9 mouse cellular contexts compared by ENCODE assay signal in genomic region chr1:63614594-63614993, GRCm38 (mm10). TPM values are rescaled to one million over a fixed set of nuclear protein-coding genes. Genes with fewer than 3 reads are reported as not detected.
DNase-seq lines count a peak whose midpoint lies in the region; ATAC-seq and TF ChIP-seq lines count a peak whose summit lies in the region.
"Had no signal": no experiment of that assay in that cellular context is flagged by ENCODE, and none has a peak within 500 bp of the region (broad histone marks: within the 10 kb centered on the region; RNA-seq: fewer than 3 reads in every experiment).

No protein-coding gene starts in this region.

- H3K27me3 ChIP-seq in lung, postnatal 0 days (replicated peaks; ENCODE audit: insufficient read depth, low read length) = no peaks in the 10 kb centered on the region
- no peaks in the 10 kb centered on the region for H3K27me3 ChIP-seq in midbrain, embryonic 11.5 days (ENCODE audit: control insufficient read depth, insufficient read depth, low read length)
- H3K27me3 ChIP-seq: liver, embryonic 15.5 days had no signal

- no peak for TF ChIP-seq CTCF in lung, postnatal 0 days (IDR thresholded peaks at IDR 0.05)

- TF ChIP-seq EP300 in lung, postnatal 0 days (IDR thresholded peaks at IDR 0.05) = no peak

- peak; percentile 33 for DNase-seq in lung, postnatal 0 days (ENCODE audit: low spot score)
- DNase-seq in lung, adult 18-20 months = no peak
- peak; percentile 10 for DNase-seq in adrenal gland, adult 8-10 months
- peak; percentile 76 for DNase-seq in forelimb bud, embryonic 11.5 days (ENCODE audit: low read depth, low spot score)
- DNase-seq in midbrain, embryonic 11.5 days (ENCODE audit: low spot score, missing footprints) = peak; percentile 94
- DNase-seq in yolk sac, embryonic 10.5 days (ENCODE audit: low spot score) = peak; percentile 36
- no peak for DNase-seq in layer of hippocampus, adult 9-10 months (ENCODE audit: low spot score)

- H3K36me3 ChIP-seq in lung, postnatal 0 days (ENCODE audit: insufficient read depth, low read length) = no peaks in the 10 kb centered on the region
- no peaks in the 10 kb centered on the region for H3K36me3 ChIP-seq in midbrain, embryonic 11.5 days (ENCODE audit: control insufficient read depth, insufficient read depth, low read length)
- H3K36me3 ChIP-seq: liver, embryonic 15.5 days had no signal

- H3K9me3 ChIP-seq in lung, postnatal 0 days (ENCODE audit: low read length) = no peaks in the 10 kb centered on the region
- no peaks in the 10 kb centered on the region for H3K9me3 ChIP-seq in midbrain, embryonic 11.5 days (ENCODE audit: control insufficient read depth, low read length)
- H3K9me3 ChIP-seq: liver, embryonic 15.5 days had no signal

- no peak overlapping the region for H3K4me2 ChIP-seq in lung, postnatal 0 days (replicated peaks; ENCODE audit: low read depth, low read length)
- peak overlapping the region; percentile 24 for H3K4me2 ChIP-seq in midbrain, embryonic 11.5 days
- H3K4me2 ChIP-seq: liver, embryonic 15.5 days had no signal

- no peaks in the 10 kb centered on the region for H3K4me1 ChIP-seq in lung, postnatal 0 days (ENCODE audit: insufficient read depth, low read depth, low read length)
- H3K4me1 ChIP-seq in midbrain, embryonic 11.5 days (ENCODE audit: control insufficient read depth, insufficient read depth, low read length) = peaks cover 3% of the 10 kb centered on the region; the same call in 1 of the 2 replicates
- H3K4me1 ChIP-seq: liver, embryonic 15.5 days had no signal

- H3K27ac ChIP-seq in lung, postnatal 0 days (ENCODE audit: low read length) = no peak overlapping the region
- no peak overlapping the region for H3K27ac ChIP-seq in midbrain, embryonic 11.5 days (ENCODE audit: low read depth, low read length)
- H3K27ac ChIP-seq: liver, embryonic 15.5 days had no signal

- no peak for ATAC-seq in lung, postnatal 0 days
- no peak for ATAC-seq in midbrain, embryonic 11.5 days (ENCODE audit: low FRiP score)

- H3K9ac ChIP-seq in lung, postnatal 0 days (replicated peaks; ENCODE audit: low read depth) = no peak overlapping the region
- H3K9ac ChIP-seq in midbrain, embryonic 11.5 days (ENCODE audit: low read length) = no peak overlapping the region
- H3K9ac ChIP-seq: liver, embryonic 15.5 days had no signal

- no peak overlapping the region for H3K4me3 ChIP-seq in lung, postnatal 0 days (ENCODE audit: low read depth, low read length)
- H3K4me3 ChIP-seq in midbrain, embryonic 11.5 days (ENCODE audit: low read depth, low read length) = no peak overlapping the region
- H3K4me3 ChIP-seq: liver, embryonic 15.5 days had no signal

- WGBS in lung, postnatal 0 days = 3% methylated on average over 11 of the region's 11 CpGs
- WGBS in midbrain, embryonic 11.5 days = 1% methylated on average over 11 of the region's 11 CpGs

RNA-seq across cellular contexts. Expression of gene Gm39653, which starts 1.2 kb away (rescaled TPM):
- polyA plus RNA-seq in lung, postnatal 0 days (2015; fragmentation: Nextera tagmentation; extraction: Ambion mirVana) = not detected in 2 replicates
- not detected for total RNA-seq in adrenal gland, adult 8-10 months (2022)
- not detected in 2 replicates for polyA plus RNA-seq in midbrain, embryonic 11.5 days (2014; fragmentation: Nextera tagmentation; extraction: Ambion mirVana)
- total RNA-seq: common myeloid progenitor, adult 5-6 weeks had no signal
- polyA plus RNA-seq: liver, embryonic 15.5 days had no signal

Comparison
In these comparisons a context has a peak if more than half of its experiments do, and no peak if none do; other contexts are left out.
1. DNase-seq: peak in lung, postnatal 0 days (single experiment), adrenal gland, adult 8-10 months (single experiment), forelimb bud, embryonic 11.5 days (single experiment), midbrain, embryonic 11.5 days (single experiment) and yolk sac, embryonic 10.5 days (single experiment); none in lung, adult 18-20 months (0 of 2) and layer of hippocampus, adult 9-10 months (single experiment).